9 mouse cellular contexts compared by ENCODE assay signal in genomic region chr14:12821156-12821813, GRCm38 (mm10). TPM values are rescaled to one million over a fixed set of nuclear protein-coding genes. Genes with fewer than 3 reads are reported as not detected.
DNase-seq lines count a peak whose midpoint lies in the region; ATAC-seq and TF ChIP-seq lines count a peak whose summit lies in the region.
"Had no signal": no experiment of that assay in that cellular context is flagged by ENCODE, and none has a peak within 500 bp of the region (broad histone marks: within the 10 kb centered on the region; RNA-seq: fewer than 3 reads in every experiment).

No protein-coding gene starts in this region.

- no peak; the same call in 1 of the 2 replicates for TF ChIP-seq CTCF in left cerebral cortex, adult 2 months (IDR thresholded peaks at IDR 0.05)

- H3K4me1 ChIP-seq in forebrain, embryonic 14.5 days (ENCODE audit: control insufficient read depth, insufficient read depth, low read length), result peaks cover 9% of the 10 kb centered on the region; the same call in 1 of the 2 replicates
- 0 out of 2 replicates have a peak, but pooled peaks cover 4% of the 10 kb centered on the region for H3K4me1 ChIP-seq in midbrain, embryonic 11.5 days (ENCODE audit: control insufficient read depth, insufficient read depth, low read length)

- no peaks in the 10 kb centered on the region for H3K9me3 ChIP-seq in forebrain, embryonic 14.5 days (replicated peaks; ENCODE audit: control insufficient read depth, low read length)
- no peaks in the 10 kb centered on the region for H3K9me3 ChIP-seq in midbrain, embryonic 11.5 days (ENCODE audit: control insufficient read depth, low read length)

- under 1% methylated on average over 13 of the region's 13 CpGs for WGBS in forebrain, embryonic 14.5 days
- 0% methylated on average over 12 of the region's 13 CpGs for WGBS in midbrain, embryonic 11.5 days

- peak overlapping the region; percentile 98 for H3K9ac ChIP-seq in forebrain, embryonic 14.5 days (ENCODE audit: low read length)
- H3K9ac ChIP-seq in midbrain, embryonic 11.5 days (ENCODE audit: low read length), result peak overlapping the region; percentile 87

- no peaks in the 10 kb centered on the region for H3K27me3 ChIP-seq in forebrain, embryonic 14.5 days (replicated peaks; ENCODE audit: control insufficient read depth, insufficient read depth, low read length)
- H3K27me3 ChIP-seq in midbrain, embryonic 11.5 days (ENCODE audit: control insufficient read depth, insufficient read depth, low read length), result no peaks in the 10 kb centered on the region

- H3K4me2 ChIP-seq in forebrain, embryonic 14.5 days (ENCODE audit: low read length), result peak overlapping the region; percentile 72
- H3K4me2 ChIP-seq in midbrain, embryonic 11.5 days, result peak overlapping the region; percentile 78

- no peaks in the 10 kb centered on the region for H3K36me3 ChIP-seq in forebrain, embryonic 14.5 days (ENCODE audit: control insufficient read depth, insufficient read depth, low read length)
- no peaks in the 10 kb centered on the region for H3K36me3 ChIP-seq in midbrain, embryonic 11.5 days (ENCODE audit: control insufficient read depth, insufficient read depth, low read length)

- peak in 1 of 2 experiments; percentile 17 for DNase-seq in left cerebral cortex, adult 2 months (ENCODE audit: extremely low spot score in 1 of 2, low spot score in 2 of 2)
- DNase-seq in left cerebral cortex, adult 11 months (ENCODE audit: low spot score), result no peak
- peak; percentile 56 to 59 for DNase-seq in cerebellum, postnatal 10 days
- DNase-seq in forebrain, embryonic 14.5 days (ENCODE audit: low spot score), result peak; percentile 46
- DNase-seq in midbrain, embryonic 11.5 days (ENCODE audit: low spot score, missing footprints), result no peak
- no peak for DNase-seq in urinary bladder, adult 2 months (ENCODE audit: low spot score)
- DNase-seq in urinary bladder, postnatal 36 days (ENCODE audit: low spot score in 2 of 2), result no peak
- no peak for DNase-seq in heart, adult 8-10 months (ENCODE audit: low spot score)

- H3K27ac ChIP-seq in left cerebral cortex, adult 2 months, result peak overlapping the region; percentile 100
- H3K27ac ChIP-seq in forebrain, embryonic 14.5 days (ENCODE audit: low read depth, low read length), result peak overlapping the region; percentile 98
- peak overlapping the region; percentile 70 for H3K27ac ChIP-seq in midbrain, embryonic 11.5 days (ENCODE audit: low read depth, low read length)

- intact Hi-C loops in left cerebral cortex, adult 2 months (cut with DNase I), result loop anchor here (5.0 kb wide), 7 partner anchors 139 to 376 kb away; no protein-coding TSS in a partner anchor

- peak; percentile 9; the same call in 1 of the 2 replicates for ATAC-seq in forebrain, embryonic 14.5 days
- ATAC-seq in midbrain, embryonic 11.5 days (ENCODE audit: low FRiP score), result peak; percentile 41; the same call in 1 of the 2 replicates

- H3K4me3 ChIP-seq in left cerebral cortex, adult 2 months, result peak overlapping the region; percentile 89
- peak overlapping the region; percentile 83 for H3K4me3 ChIP-seq in forebrain, embryonic 14.5 days (ENCODE audit: low read depth, low read length)
- peak overlapping the region; percentile 71 for H3K4me3 ChIP-seq in midbrain, embryonic 11.5 days (ENCODE audit: low read depth, low read length)

RNA-seq across cellular contexts. Expression of gene Cadps, which starts 1.6 kb away (rescaled TPM):
- total RNA-seq in left cerebral cortex, adult 2 months (2021), result 100 to 1,000 TPM; 242 to 245 TPM
- polyA plus RNA-seq in forebrain, embryonic 14.5 days (2014; fragmentation: Nextera tagmentation; extraction: Ambion mirVana), result 36.0 TPM in 2 replicates
- 12.6 and 13.3 TPM in 2 replicates for polyA plus RNA-seq in midbrain, embryonic 11.5 days (2014; fragmentation: Nextera tagmentation; extraction: Ambion mirVana)
- polyA plus RNA-seq in urinary bladder, adult 2 months (2012; rRNA removed), result 2.5 and 2.8 TPM in 2 replicates
- under 1 TPM; 0.06 to 0.17 (median 0.11) TPM for total RNA-seq in heart, adult 8-10 months (2022)
- polyA plus RNA-seq: liver, adult 2 months had no signal

Comparison
In these comparisons a context has a peak if more than half of its experiments do, and no peak if none do; other contexts are left out.
1. DNase-seq: peak in cerebellum, postnatal 10 days (2 of 2) and forebrain, embryonic 14.5 days (single experiment); none in left cerebral cortex, adult 11 months (single experiment), midbrain, embryonic 11.5 days (single experiment), urinary bladder, adult 2 months (single experiment), urinary bladder, postnatal 36 days (0 of 2) and heart, adult 8-10 months (single experiment).
2. Peak in every context shown above with its lines, with median percentiles within 50 percentile points of each other: H3K27ac ChIP-seq and H3K4me3 ChIP-seq.